Mouse (Mus musculus): ENCODE results near the gene Golgb1. TPM values are rescaled to one million over a fixed set of nuclear protein-coding genes. Genes with fewer than 3 reads are reported as not detected.

Gene Golgb1
- total RNA-seq, 2 experiments from 2014 or later = 17.6 to 82.3 TPM

GRCm38 (mm10) chr16:36912311-36912710 lies 37.4 kb downstream of the Golgb1 start:
- no peak for ATAC-seq (replicated peaks; ENCODE audit: low FRiP score, poor library complexity, severe bottlenecking)

DNA sequence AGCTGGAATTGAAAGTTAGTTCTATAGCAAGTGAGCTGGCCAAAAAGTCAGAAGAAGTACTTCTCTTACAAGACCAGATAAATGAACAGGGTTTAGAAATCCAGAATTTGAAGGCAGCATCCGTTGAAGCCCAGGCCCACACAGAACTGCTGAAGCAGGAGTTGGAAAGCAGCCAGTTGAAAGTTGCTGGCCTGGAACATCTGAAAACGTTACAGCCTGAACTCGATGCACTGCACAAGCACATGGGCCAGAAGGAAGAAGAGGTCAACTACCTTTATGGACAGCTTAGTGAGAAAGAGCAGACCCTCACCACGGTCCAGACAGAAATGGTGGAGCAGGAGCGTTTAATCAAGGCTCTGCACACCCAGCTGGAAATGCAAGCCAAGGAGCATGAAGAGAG lies 39.3 kb downstream of the Golgb1 start:
- no peak for ATAC-seq (replicated peaks; ENCODE audit: low FRiP score, poor library complexity, severe bottlenecking)

GRCm38 (mm10) chr16:36918505-36918904 lies 43.6 kb downstream of the Golgb1 start:
- no peak for ATAC-seq (replicated peaks; ENCODE audit: low FRiP score, poor library complexity, severe bottlenecking)

DNA sequence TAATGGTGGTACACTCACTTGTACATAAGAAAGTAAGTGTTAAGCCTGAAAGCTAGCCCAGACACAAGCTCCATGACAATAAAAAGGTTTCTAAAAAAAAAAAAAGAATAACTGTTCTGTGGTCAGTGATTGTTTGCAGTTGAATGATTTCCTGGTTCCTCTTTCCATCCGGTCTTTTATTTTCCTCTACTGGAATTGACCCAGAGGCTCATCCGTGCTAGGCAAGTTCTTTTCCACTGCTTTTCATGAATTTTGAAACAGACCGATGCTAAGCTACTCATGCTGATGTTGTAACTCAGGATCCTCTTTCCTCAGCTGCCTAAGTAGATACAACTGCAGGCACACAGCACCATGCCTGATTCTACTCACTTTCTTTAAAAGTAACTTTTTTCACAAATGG lies 45.5 kb downstream of the Golgb1 start:
- no peak for ATAC-seq (replicated peaks; ENCODE audit: low FRiP score, poor library complexity, severe bottlenecking)

DNA sequence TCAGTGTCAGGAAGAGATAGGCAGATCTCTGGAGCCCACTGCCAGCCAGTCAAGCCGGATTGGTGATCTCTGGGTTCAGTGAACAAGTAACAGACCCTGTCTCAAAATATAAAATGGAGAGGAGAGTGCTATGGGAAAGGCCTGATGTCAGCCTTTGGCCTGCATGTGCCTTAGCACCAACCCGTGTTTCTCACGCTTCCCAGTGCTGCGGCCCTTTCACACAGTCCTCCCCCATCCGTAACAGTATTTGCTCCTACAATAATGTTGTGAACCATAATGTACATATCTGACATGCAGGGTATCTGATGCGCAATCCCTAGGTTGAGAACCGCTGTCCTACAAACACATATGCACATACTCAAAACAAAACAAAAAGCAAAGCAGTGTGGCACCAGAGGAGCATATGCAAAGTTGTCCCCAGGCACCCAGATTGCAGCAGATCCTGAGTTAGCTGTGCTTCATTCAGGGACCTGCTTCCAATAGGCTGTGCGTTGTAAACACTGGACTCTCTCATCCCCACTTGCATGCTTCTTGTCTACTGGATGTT lies 46.2 kb downstream of the Golgb1 start:
- ATAC-seq (replicated peaks; ENCODE audit: low FRiP score, poor library complexity, severe bottlenecking) = no peak

DNA sequence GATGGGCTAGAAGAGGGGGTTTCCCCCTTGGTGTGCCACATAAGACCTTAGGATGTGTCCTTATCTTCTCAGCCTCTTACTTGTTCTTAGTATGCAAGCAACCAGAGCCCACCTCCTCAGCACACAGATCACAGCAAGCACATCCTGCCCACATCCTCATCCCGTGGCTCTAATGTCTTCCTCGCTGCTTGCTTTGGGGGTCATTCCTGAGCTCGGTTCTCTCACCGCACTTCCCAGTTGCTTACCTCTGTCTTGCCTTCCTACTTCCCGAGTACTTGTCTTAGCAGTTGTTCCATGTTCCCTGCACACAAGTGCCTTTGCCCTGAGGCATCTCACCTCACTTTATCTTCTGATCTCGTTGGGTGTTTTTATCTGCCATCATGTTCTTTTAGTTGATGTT lies 47.0 kb downstream of the Golgb1 start:
- ATAC-seq (replicated peaks; ENCODE audit: low FRiP score, poor library complexity, severe bottlenecking) = no peak

DNA sequence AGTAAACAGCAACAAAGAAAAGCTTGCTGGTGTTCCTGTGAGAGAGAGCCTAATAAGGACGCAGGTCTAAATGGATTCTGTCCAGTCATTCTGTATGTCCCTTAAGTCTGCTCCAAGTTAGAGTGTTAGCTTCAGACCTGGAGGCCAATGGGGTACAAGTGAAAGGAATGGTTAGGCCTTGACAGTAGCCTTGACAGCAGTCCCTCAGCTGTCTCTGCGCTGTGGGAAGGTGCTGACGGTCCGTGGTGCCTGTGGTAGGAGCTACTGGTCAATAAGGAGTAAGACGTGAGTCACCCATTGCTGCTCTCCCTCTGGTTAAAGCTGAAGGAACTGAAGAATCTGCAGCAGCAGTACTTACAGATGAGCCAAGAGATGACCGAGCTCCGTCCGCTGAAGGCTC lies 49.4 kb downstream of the Golgb1 start:
- ATAC-seq (replicated peaks; ENCODE audit: low FRiP score, poor library complexity, severe bottlenecking) = no peak

GRCm38 (mm10) chr16:36925351-36925750 lies 50.4 kb downstream of the Golgb1 start:
- no peak for ATAC-seq (replicated peaks; ENCODE audit: low FRiP score, poor library complexity, severe bottlenecking)

DNA sequence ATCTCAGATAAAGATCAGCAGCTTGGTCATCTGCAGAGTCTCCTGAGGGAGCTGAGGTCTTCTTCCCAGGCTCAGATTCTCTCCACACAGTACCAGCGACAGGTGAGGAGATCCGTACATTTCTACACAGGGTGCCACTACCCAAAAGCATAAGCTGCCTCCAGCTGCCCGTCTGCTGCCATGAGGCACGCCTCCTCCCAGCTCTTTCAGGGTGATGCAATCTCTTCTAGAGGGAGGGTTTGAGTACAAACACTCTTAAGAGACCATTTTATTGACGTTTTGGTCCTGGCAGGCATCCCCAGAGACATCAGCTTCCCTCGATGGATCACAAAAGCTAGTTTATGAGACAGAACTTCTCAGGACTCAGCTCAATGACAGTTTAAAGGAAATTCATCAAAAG lies 50.9 kb downstream of the Golgb1 start:
- no peak for ATAC-seq (replicated peaks; ENCODE audit: low FRiP score, poor library complexity, severe bottlenecking)

- no peak for ATAC-seq (replicated peaks; ENCODE audit: low FRiP score, poor library complexity, severe bottlenecking)
Measured at GRCm38 (mm10) chr16:36926514-36927447, 51.8 kb downstream of the Golgb1 start.

DNA sequence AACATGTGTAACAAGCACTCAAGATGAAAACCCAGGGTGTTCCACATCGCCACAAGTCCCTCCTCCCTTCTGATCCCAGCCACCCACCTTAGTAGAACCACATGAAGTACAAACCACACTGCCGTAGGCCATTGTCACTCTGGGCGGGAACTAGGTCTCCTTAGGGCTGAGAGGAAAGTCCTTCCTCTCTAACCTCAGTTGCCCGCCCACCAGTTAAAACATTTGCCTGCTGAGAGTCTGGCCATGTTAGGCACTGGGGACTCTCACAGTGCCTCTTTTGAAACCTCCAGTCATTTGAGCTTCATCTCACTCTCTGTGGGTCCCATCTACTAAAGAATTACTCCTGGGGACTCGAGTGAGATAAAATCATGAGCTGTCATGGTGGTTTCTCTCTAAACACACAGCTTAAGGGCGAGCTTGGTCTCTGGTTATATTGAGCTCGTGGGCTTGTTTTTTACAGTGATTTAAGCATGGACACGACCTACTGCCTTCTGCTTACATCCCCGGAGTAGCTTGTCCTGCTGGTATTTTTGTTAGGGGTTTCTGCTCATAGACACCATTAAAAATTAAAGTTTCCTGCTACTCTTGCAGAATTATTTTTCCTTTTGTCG lies 52.7 kb downstream of the Golgb1 start:
- ATAC-seq (replicated peaks; ENCODE audit: low FRiP score, poor library complexity, severe bottlenecking) = no peak

DNA sequence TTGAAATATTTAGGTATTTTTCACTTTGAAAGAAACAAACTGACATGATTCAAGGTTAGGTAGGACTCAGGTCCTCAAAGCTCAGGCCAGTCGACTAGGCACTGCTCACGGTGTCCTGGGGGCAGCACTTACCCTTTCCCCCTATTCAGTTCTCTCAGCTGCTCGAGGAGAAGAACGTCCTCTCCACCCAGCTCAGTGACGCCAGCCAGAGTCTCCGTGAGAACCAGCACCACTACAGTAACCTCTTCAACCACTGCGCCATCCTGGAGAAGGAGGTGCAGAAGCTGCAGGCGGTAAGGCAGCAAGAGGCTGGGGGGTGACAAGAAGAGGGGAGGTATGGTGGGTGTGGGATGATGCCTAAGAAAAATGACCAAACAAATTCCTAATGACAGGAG lies 53.2 kb downstream of the Golgb1 start:
- no peak for ATAC-seq (replicated peaks; ENCODE audit: low FRiP score, poor library complexity, severe bottlenecking)

DNA sequence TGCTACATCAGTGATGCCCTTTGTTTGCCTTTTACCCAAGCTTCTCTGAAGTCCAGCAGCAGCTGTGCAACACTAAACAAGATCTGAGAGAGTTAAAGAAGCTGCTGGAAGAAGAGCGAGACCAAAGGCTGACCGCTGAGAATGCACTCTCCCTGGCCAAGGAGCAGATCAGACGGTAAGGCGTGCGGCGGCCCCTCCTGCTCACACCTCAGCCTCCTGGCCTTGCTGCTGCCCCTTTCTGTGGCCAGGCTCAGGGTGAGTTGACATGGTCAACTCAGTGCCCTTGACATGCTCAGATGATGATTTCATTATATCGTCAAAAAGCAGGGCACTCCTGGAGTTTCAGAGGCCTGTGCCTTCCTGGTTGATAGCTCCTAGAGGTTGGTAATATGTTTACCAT lies 54.3 kb downstream of the Golgb1 start:
- ATAC-seq (replicated peaks; ENCODE audit: low FRiP score, poor library complexity, severe bottlenecking) = no peak

- no peak for ATAC-seq (replicated peaks; ENCODE audit: low FRiP score, poor library complexity, severe bottlenecking)
Measured at GRCm38 (mm10) chr16:36930231-36931136, 55.5 kb downstream of the Golgb1 start.

DNA sequence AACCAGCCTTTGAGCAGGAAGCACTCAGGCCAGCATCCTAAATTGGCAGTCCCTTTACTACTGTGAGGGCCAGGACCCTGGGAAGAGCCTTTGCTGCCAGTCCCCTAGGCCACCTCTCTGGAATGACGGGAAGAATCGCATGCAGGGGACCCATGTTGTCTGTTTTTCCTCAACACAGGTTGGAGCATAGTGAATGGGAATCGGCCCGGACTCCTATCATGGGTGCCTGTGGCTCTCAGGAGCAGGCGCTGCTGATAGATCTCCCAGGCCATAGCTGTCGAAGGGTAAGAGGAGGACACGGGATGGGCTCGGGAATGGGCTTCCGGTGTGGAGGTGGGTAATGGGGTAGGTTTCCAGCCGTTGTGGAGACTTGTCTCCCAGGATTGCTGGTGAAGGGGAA lies 56.4 kb downstream of the Golgb1 start:
- ATAC-seq (replicated peaks; ENCODE audit: low FRiP score, poor library complexity, severe bottlenecking) = no peak

GRCm38 (mm10) chr16:36931976-36932375 lies 57.0 kb downstream of the Golgb1 start:
- ATAC-seq (replicated peaks; ENCODE audit: low FRiP score, poor library complexity, severe bottlenecking) = no peak

DNA sequence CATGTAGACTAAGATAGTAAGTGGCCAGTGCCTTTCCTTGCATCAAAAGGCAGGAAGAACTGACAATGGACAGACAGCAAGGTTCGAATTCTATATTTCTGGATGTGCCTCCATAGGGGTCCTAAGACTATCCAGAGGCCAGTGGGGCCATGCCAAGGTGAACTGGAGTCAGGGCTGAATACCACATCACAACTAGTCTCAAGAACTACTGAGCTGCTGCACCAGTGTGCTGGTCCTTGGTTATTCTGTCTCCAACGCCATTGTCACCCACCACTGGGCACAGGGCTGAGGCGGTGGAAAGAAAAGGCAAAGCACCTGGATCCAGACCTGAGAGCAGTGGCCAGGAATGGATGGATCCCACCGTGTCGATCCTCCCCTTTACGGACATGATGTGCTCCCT lies 57.6 kb downstream of the Golgb1 start:
- ATAC-seq (replicated peaks; ENCODE audit: low FRiP score, poor library complexity, severe bottlenecking) = no peak

DNA sequence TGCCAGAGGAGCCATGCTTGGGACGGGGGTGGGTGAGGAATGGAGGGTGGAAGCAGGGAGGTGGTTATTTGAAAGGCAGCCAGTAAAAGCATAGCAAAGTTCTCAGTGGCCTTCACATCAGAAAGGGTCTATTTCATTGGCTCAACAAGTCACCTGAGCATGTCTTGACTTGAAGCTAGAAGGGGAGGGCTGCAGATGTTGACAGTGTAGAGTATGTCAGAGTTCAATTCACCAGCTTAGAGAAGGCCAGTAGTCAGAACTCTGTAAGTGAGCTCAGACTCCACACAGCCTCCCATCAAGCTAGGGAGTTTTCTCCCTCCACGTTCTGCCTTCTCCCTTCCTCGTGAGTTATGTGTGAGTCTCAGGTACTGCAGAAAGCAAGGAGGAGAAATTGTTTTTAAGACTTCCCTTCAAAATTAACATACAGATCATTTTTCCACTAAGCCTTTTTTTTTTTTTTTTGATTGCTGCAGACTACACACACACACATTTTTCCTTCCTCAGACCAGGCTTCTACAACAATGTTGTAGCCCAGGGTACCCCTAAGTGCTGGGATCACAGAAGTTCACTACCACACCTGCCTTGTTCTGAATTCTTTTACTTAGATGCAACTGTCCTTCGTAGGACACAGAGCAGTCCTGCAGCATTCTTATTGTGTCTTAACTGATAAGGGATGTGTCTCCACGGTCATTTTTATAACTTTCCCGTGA lies 59.3 kb downstream of the Golgb1 start:
- ATAC-seq (replicated peaks; ENCODE audit: low FRiP score, poor library complexity, severe bottlenecking) = 0 out of 2 replicates have a peak, but pooled peaks have one; percentile 20

- ATAC-seq (replicated peaks; ENCODE audit: low FRiP score, poor library complexity, severe bottlenecking) = peak; percentile 52
Measured at GRCm38 (mm10) chr16:36934841-36935620, 60.1 kb downstream of the Golgb1 start, which contains the start of gene Hcls1. TSS of gene Hcls1 (plus strand) at chr16:36934983.

All from erythroid progenitor cell, adult 5-6 weeks (primary cell).